Mouse (Mus musculus): ENCODE data around the gene Ggnbp2. TPM values are rescaled to one million over a fixed set of nuclear protein-coding genes. Genes with fewer than 3 reads are reported as not detected.

Ggnbp2 gene
- polyA plus RNA-seq, 1 experiment from 2014 or later, result 76.8 TPM

DNA sequence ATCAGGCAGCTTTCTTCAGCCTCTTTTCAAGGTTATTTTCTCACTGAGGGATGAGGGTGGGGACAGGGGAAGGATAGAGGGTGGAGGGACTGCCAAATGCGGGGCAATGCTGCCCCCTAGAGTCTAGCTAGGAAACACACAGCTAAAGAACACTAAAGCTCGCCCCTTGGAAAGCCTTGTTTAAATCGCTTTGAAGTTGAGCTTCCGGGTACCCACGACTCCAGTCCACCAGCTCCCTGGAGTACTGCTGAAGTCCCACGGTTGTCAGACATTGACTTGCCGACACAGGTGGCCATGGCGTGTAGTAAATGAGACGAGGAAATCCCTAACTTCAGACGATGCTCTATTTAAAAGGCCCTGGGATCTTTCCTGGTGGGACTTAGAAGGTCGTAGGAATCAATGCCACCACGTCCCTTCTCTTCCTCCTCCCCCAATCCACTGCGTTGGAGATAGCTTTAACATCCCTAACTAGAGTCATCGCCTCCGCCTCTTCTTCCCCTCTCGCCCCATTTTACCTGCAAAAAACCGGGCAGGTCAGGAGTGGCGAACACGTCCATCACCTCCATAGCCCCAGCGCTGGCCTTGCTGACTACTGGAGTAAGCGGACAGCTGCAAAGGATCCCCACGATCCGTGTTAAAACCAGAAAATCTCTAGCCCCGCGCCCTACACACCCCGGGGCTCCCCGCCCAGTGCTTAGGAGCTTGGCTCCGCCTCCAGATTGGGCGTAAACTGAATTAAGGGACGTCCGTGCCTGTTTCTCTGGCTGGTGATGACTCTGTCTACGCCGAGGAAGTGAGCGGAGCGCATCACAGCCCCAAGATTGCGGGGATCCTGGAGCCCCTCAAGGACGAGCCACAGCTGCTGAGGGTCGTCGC, 52.3 kb downstream of the Ggnbp2 start:
- peak overlapping the region; percentile 99 for H3K4me2 ChIP-seq
- H3K4me3 ChIP-seq, result peak overlapping the region; percentile 98
- peaks cover 72% of the 10 kb centered on the region for H3K4me1 ChIP-seq
- peak overlapping the region; percentile 95 for H3K9ac ChIP-seq
- no peaks in the 10 kb centered on the region for H3K27me3 ChIP-seq (replicated peaks)
- H3K27ac ChIP-seq, result peak overlapping the region; percentile 100
- peak; percentile 54 for ATAC-seq
- 0% methylated on average over 39 of the region's 39 CpGs for WGBS (ENCODE audit: insufficient replicate concordance)
- H3K9me3 ChIP-seq (replicated peaks), result no peaks in the 10 kb centered on the region
- H3K36me3 ChIP-seq, result peaks cover 81% of the 10 kb centered on the region

DNA sequence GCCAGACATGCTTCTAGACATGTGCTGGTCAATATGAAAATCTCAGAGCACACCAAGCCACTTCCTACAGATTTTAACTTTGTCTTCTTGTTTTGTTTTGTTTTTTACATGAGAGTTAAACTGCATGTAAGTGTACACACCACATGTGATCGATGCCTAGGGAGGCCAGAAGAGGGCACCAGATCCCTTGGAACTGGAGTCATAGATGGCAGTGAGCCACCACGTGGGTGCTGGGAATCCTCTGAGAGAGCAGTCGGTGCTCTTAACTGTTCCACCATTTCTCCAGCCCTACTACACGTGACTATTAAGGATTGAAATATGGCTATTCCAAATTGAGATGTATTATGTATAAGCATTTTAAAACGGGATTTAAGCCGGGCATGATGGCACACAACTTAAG, 53.3 kb downstream of the Ggnbp2 start:
- Histone ChIP-seq H3K4me2 (0 out of 2 replicates have a peak overlapping the region, but pooled peaks have one; percentile 99), H3K4me1 (peaks cover 62% of the 10 kb centered on the region), H3K4me3 (no peak overlapping the region), H3K36me3 (peaks cover 82% of the 10 kb centered on the region), H3K27ac (no peak overlapping the region; the same call in 1 of the 2 replicates), H3K9me3 (replicated peaks) (no peaks in the 10 kb centered on the region), H3K9ac (no peak overlapping the region), H3K27me3 (replicated peaks) (no peaks in the 10 kb centered on the region)
- 76% methylated on average over 6 of the region's 6 CpGs for whole genome bisulfite sequencing (ENCODE audit: insufficient replicate concordance)
- ATAC-seq, result no peak

DNA sequence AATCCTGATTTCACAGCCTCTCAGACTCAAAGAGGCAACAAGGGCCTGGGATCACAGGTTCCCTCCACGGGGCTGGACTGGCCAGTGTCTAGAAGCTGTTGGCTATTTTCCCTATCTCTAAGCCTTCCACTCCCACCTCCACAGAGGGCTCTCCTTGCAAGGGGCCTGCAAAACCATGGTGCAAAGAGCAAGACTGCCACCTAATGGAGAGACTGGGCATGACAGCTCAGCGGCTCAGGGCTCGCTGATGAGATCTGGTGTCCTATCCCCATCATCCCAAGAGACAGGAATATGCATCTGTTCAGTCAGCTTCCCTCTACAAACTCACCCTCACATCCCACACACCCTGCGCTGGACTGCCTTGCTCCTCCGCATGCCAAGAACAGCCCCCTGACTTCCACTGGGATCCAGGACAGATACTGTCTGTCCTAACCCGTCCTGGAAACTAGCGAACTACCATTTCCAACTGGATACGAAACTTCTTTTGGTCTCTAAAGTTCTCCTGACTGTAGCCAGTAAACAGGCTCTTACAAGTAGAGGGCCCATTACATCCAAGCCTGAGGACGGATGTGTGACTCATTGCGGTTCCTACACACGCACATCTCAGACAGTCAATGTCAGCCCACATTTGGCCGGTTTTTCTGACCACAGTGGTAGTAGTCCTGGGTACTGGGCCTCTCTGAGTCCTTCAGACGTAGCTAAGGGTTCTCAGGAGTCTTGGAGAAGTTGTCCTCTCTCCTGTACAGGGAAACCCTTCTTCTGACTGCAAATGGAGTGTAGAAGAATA, 56.7 kb downstream of the Ggnbp2 start:
- Histone ChIP-seq H3K9ac (no peak overlapping the region), H3K36me3 (peaks cover 67% of the 10 kb centered on the region), H3K27me3 (replicated peaks) (no peaks in the 10 kb centered on the region; the same call in 1 of the 2 replicates), H3K27ac (no peak overlapping the region), H3K4me3 (no peak overlapping the region), H3K4me1 (peaks cover 30% of the 10 kb centered on the region), H3K9me3 (replicated peaks) (no peaks in the 10 kb centered on the region), H3K4me2 (no peak overlapping the region)
- WGBS (ENCODE audit: insufficient replicate concordance), result 55% methylated on average over 13 of the region's 13 CpGs
- ATAC-seq, result no peak

GRCm38 (mm10) chr11:84804373-84804772, 66.2 kb downstream of the Ggnbp2 start:
- Histone ChIP-seq H3K27ac (no peak overlapping the region), H3K4me3 (no peak overlapping the region), H3K9ac (no peak overlapping the region), H3K27me3 (replicated peaks) (peaks cover 53% of the 10 kb centered on the region), H3K4me1 (no peaks in the 10 kb centered on the region), H3K36me3 (no peaks in the 10 kb centered on the region), H3K9me3 (replicated peaks) (no peaks in the 10 kb centered on the region), H3K4me2 (no peak overlapping the region)
- WGBS (ENCODE audit: insufficient replicate concordance), result 74% methylated on average over 4 of the region's 4 CpGs
- no peak for ATAC-seq

DNA sequence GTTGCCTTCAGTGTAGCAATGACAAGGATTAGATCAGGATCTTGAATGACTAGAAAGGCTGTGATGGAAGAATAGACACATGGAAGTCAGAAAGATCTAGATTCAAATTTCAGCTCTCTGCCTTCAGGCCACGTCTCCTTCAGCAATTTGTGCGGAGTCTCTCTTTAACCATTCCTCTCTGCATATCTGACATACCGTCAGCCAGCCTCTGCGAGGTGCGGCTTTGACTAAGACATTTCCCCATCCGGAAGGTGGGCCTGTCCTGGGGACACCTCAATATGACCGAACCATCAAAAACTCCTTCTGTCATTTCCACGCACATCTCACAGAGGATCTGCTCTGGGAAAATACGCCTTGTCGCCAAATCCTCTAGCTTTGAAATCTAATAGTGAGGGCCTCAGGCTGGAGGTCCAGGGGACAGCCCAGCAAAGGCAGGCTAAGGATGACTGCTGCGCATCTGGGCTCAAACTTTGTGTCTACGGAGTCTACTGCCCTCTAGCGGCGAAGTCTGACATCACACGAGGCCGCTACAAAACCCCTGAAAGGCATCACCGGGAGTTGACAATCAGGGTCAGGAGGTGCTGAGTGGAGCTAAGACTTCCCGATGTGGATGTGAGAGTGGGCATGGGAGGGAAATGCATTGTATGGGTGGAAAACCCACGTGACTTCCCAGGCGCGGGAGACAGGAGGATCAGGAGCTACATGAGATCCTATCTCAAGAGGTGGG, 72.8 kb downstream of the Ggnbp2 start:
- H3K4me1 ChIP-seq, result no peaks in the 10 kb centered on the region
- H3K36me3 ChIP-seq, result no peaks in the 10 kb centered on the region
- WGBS (ENCODE audit: insufficient replicate concordance), result 20% methylated on average over 21 of the region's 21 CpGs
- H3K27ac ChIP-seq, result no peak overlapping the region
- no peak overlapping the region for H3K9ac ChIP-seq
- H3K4me2 ChIP-seq, result no peak overlapping the region
- ATAC-seq, result peak; percentile 47; the same call in 1 of the 2 replicates
- no peaks in the 10 kb centered on the region for H3K9me3 ChIP-seq (replicated peaks)
- peaks cover 50% of the 10 kb centered on the region for H3K27me3 ChIP-seq (replicated peaks)
- no peak overlapping the region for H3K4me3 ChIP-seq

DNA sequence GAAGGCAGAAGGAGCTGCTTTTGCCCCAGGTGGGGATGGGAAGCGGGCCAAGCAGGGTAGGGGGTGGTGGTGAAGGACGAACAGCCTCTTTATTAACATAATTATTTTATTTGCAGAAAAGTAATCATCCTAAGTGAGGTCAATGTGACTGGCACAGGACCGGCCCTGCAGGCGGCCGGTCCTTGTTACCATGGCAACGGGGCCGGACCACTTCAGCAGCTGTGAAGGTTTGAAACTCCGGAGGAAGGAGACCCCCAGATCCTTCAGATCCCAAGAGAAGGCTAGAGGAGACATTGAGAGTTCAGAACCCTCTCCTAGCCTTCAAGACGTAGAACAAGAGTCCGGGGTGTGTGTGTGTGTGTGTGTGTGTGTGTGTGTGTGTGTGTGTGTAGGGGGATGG, 73.6 kb downstream of the Ggnbp2 start:
- ATAC-seq, result no peak
- no peak overlapping the region for H3K9ac ChIP-seq
- H3K27me3 ChIP-seq (replicated peaks), result peaks cover 57% of the 10 kb centered on the region
- no peaks in the 10 kb centered on the region for H3K36me3 ChIP-seq
- H3K4me2 ChIP-seq, result no peak overlapping the region
- no peaks in the 10 kb centered on the region for H3K9me3 ChIP-seq (replicated peaks)
- H3K27ac ChIP-seq, result no peak overlapping the region
- no peak overlapping the region for H3K4me3 ChIP-seq
- H3K4me1 ChIP-seq, result no peaks in the 10 kb centered on the region
- 44% methylated on average over 10 of the region's 10 CpGs for WGBS (ENCODE audit: insufficient replicate concordance)

- Histone ChIP-seq H3K4me3 (no peak overlapping the region), H3K36me3 (no peaks in the 10 kb centered on the region), H3K9me3 (replicated peaks) (no peaks in the 10 kb centered on the region), H3K4me2 (no peak overlapping the region), H3K9ac (no peak overlapping the region), H3K4me1 (no peaks in the 10 kb centered on the region), H3K27me3 (replicated peaks) (peaks cover 65% of the 10 kb centered on the region), H3K27ac (no peak overlapping the region)
- ATAC-seq, result no peak
- WGBS (ENCODE audit: insufficient replicate concordance), result 10% methylated on average over 17 of the region's 17 CpGs
These were observed 76.0 kb downstream of the Ggnbp2 start for GRCm38 (mm10) chr11:84794496-84795113.

GRCm38 (mm10) chr11:84793545-84793944, 77.1 kb downstream of the Ggnbp2 start:
- no peak overlapping the region for H3K27ac ChIP-seq
- no peak for ATAC-seq
- no peaks in the 10 kb centered on the region for H3K36me3 ChIP-seq
- H3K4me1 ChIP-seq, result no peaks in the 10 kb centered on the region
- H3K27me3 ChIP-seq (replicated peaks), result peaks cover 75% of the 10 kb centered on the region
- no peak overlapping the region for H3K9ac ChIP-seq
- H3K4me3 ChIP-seq, result no peak overlapping the region
- no peak overlapping the region for H3K4me2 ChIP-seq
- no peaks in the 10 kb centered on the region for H3K9me3 ChIP-seq (replicated peaks)

DNA sequence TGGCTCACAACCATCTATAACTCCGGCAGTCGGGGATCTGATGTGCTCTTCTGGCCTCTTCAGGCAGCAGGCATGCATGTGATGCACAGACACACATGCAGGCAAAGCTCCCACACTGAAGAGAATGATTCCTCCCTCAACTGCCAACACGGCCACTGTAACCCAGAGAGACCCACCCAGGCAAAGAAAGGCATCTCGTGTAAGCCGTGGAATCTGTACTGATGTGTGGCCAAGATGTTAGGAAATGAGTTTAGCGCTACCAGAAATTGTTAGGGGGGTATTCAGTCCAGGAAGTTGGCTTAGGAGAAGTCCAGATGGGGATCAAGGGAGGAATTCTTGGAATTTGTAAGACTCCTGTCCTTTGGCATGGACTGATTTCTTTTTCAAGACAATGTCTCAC, 80.2 kb downstream of the Ggnbp2 start:
- WGBS (ENCODE audit: insufficient replicate concordance), result 44% methylated on average over 6 of the region's 6 CpGs
- Histone ChIP-seq H3K27ac (no peak overlapping the region), H3K36me3 (no peaks in the 10 kb centered on the region)

More for the DNA sequence above, 80.2 kb downstream of the Ggnbp2 start:
- peaks cover 60% of the 10 kb centered on the region for H3K27me3 ChIP-seq (replicated peaks)
- no peak for ATAC-seq
- no peaks in the 10 kb centered on the region for H3K9me3 ChIP-seq (replicated peaks)
- no peak overlapping the region for H3K9ac ChIP-seq
- H3K4me3 ChIP-seq, result no peak overlapping the region
- no peaks in the 10 kb centered on the region for H3K4me1 ChIP-seq
- no peak overlapping the region for H3K4me2 ChIP-seq
